Mouse (Mus musculus) embryonic facial prominence, embryonic 15.5 days (tissue): ENCODE data around the gene Cep19. TPM values are rescaled to one million over a fixed set of nuclear protein-coding genes. Genes with fewer than 3 reads are reported as not detected.
A peak's percentile ranks its signal among the peaks of the same experiment; 100 is the strongest.

Experiments used
- ATAC-seq: fragments of 200-750 bp; cut with Nextera tagmentation; 2 replicates; pipeline ENCODE4 v1.8.0; 2017; ENCODE audit warnings: low read depth, moderate TSS enrichment; ENCODE audit not compliant: insufficient number of reproducible peaks, low FRiP score, low TSS enrichment
- H3K27ac ChIP-seq: fragments of 300-500 bp; sonication (generic); replicated peaks from 2 replicates; pipeline ENCODE4 v1.5.1; 2015; ENCODE audit warnings: mild to moderate bottlenecking, inconsistent platforms
- H3K27me3 ChIP-seq: fragments of 300-500 bp; sonication (generic); 2 replicates; pipeline ENCODE4 v1.6.1; 2015; ENCODE audit warnings: inconsistent platforms
- H3K36me3 ChIP-seq: fragments of 300-500 bp; sonication (generic); 2 replicates; pipeline ENCODE4 v1.6.1; 2015; ENCODE audit warnings: mild to moderate bottlenecking, inconsistent platforms
- H3K4me1 ChIP-seq: fragments of 300-500 bp; sonication (generic); 2 replicates; pipeline ENCODE4 v1.6.1; 2015; ENCODE audit warnings: inconsistent platforms
- H3K4me2 ChIP-seq: fragments of 300-500 bp; sonication (generic); replicated peaks from 2 replicates; pipeline ENCODE4 v1.6.1; 2015; ENCODE audit warnings: mild to moderate bottlenecking, inconsistent platforms
- H3K4me3 ChIP-seq: fragments of 300-500 bp; sonication (generic); replicated peaks from 2 replicates; pipeline ENCODE4 v1.5.1; 2015; ENCODE audit warnings: mild to moderate bottlenecking, inconsistent platforms
- H3K9ac ChIP-seq: fragments of 300-500 bp; sonication (generic); 2 replicates; pipeline ENCODE4 v1.6.1; 2015; ENCODE audit warnings: inconsistent platforms
- H3K9me3 ChIP-seq: fragments of 300-500 bp; sonication (generic); replicated peaks from 2 replicates; pipeline ENCODE4 v1.6.1; 2016; ENCODE audit warnings: inconsistent platforms
- WGBS: fragments of 180-500 bp; shearing (Covaris S2); methylation state at CpG from one replicate; pipeline ENCODE4 v1.1.7; 2015; 5-methylcytosine and 5-hydroxymethylcytosine counted together
- polyA plus RNA-seq: library from polyadenylated mRNA; unstranded; fragments of >200 nt; fragmentation: Nextera tagmentation; extraction: Ambion mirVana; gene quantifications from 2 replicates; pipeline ENCODE4 v1.2.1, GENCODE M21; 2015

Cep19 gene
- polyA plus RNA-seq, 1 experiment from 2014 or later: 29.9 TPM

DNA sequence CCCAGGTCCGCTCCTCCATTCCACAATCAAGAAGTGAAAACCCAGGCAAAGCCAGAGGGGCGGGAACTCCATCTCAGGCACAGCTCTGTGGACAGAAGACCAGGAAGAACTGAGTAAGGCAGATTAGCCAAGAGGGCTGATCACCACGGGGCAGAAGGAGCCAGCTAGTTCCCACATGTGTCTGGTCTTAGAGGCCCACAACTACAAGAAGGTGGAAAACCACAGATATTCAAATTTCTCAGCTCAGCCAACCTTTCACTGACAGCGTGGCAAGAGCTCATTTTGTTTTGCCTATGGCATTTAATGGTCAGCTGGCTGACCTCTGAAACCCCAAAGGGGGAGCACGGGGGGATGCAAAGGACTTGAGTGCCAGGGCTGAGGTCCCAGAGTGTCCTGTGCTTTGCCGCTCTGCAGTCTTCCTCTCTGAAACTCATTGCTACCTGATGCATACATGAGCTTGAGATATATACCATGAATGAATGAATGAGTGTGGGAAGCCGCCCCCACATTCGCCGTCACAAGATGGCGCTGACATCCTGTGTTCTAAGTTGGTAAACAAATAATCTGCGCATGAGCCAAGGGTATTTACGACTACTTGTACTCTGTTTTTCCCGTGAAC is 48.1 kb downstream of the Cep19 start:
- Histone ChIP-seq H3K9me3 (0 out of 2 replicates have a peak, but pooled peaks cover 7% of the 10 kb centered on the region), H3K36me3 (peaks cover 18% of the 10 kb centered on the region), H3K27ac (no peak overlapping the region), H3K9ac (no peak overlapping the region), H3K27me3 (no peaks in the 10 kb centered on the region), H3K4me2 (0 out of 2 replicates have a peak overlapping the region, but pooled peaks have one; percentile 12), H3K4me1 (no peaks in the 10 kb centered on the region), H3K4me3 (no peak overlapping the region; the same call in 1 of the 2 replicates)
- 61% methylated on average over 12 of the region's 13 CpGs for WGBS
- no peak for ATAC-seq

DNA sequence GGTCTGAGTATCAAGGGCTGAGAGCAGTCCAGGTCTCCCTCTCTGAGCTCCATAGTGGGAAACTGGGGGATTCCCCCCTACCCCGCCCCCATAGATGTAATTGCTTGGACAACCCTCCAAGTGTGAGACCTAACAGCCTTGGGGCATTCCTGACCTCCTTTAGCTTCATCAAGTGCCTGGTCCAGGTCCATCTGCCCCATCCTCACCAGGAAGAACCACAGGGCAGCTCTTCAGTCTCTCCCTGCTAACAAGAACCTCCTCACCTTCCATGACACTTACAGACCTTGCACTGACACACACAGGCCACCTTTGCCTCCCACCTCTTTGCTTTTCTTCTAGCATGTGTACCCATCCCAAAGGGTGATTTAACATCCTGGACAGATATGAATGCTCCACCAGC is 54.4 kb downstream of the Cep19 start:
- Histone ChIP-seq H3K27ac (no peak overlapping the region), H3K36me3 (no peaks in the 10 kb centered on the region), H3K27me3 (no peaks in the 10 kb centered on the region), H3K9ac (no peak overlapping the region), H3K4me1 (no peaks in the 10 kb centered on the region), H3K4me2 (no peak overlapping the region), H3K4me3 (no peak overlapping the region), H3K9me3 (no peaks in the 10 kb centered on the region)
- 78% methylated on average over 1 of the region's 1 CpGs for WGBS
- ATAC-seq: no peak

DNA sequence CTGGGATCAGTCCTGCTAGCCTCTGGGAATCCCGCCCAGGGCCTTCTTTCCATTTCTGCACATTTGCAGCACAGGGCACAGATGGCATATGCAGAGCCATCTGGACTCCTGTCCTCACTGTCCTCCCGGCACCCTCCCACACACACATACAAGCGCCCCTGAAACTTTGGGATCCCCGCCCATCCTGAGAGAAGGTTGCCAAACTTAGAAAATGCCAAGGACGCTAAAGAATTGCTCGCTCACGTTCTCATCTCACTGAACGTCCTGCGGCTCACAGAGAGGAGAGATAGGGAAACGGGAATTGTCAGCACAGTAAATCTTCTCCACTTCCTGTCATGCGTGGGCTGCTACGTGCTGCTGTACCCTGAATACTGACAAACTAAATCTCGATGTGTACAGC is 54.8 kb downstream of the Cep19 start:
- H3K9me3 ChIP-seq: no peaks in the 10 kb centered on the region
- no peaks in the 10 kb centered on the region for H3K36me3 ChIP-seq
- H3K4me3 ChIP-seq: no peak overlapping the region
- H3K4me1 ChIP-seq: no peaks in the 10 kb centered on the region
- H3K27me3 ChIP-seq: no peaks in the 10 kb centered on the region
- H3K27ac ChIP-seq: no peak overlapping the region
- 70% methylated on average over 13 of the region's 13 CpGs for WGBS
- H3K9ac ChIP-seq: no peak overlapping the region
- H3K4me2 ChIP-seq: no peak overlapping the region
- ATAC-seq: no peak

DNA sequence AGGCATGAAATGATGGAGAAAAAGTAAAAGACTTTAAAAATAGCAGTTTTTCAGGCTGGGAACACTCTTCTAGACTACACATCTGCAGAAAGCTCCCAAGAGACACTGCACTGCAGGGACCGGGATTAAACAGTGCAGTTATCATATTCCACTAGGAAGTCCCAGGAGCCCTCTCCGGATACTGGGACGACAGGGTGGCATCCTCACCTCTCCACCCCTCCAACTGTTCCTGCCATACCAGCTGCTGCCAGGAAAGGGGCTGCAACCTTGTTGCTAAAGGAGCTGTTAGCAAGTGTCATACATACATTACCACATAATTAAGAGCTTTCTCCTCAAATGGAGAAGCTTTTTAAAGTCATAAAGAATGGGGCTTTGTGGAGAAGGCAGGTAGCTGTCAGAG is 57.1 kb downstream of the Cep19 start:
- no peaks in the 10 kb centered on the region for H3K9me3 ChIP-seq
- H3K27me3 ChIP-seq: no peaks in the 10 kb centered on the region
- H3K36me3 ChIP-seq: no peaks in the 10 kb centered on the region
- H3K9ac ChIP-seq: no peak overlapping the region
- 45% methylated on average over 3 of the region's 3 CpGs for WGBS
- no peak overlapping the region for H3K4me2 ChIP-seq
- H3K27ac ChIP-seq: no peak overlapping the region
- no peak overlapping the region for H3K4me3 ChIP-seq
- no peaks in the 10 kb centered on the region for H3K4me1 ChIP-seq
- ATAC-seq: no peak

DNA sequence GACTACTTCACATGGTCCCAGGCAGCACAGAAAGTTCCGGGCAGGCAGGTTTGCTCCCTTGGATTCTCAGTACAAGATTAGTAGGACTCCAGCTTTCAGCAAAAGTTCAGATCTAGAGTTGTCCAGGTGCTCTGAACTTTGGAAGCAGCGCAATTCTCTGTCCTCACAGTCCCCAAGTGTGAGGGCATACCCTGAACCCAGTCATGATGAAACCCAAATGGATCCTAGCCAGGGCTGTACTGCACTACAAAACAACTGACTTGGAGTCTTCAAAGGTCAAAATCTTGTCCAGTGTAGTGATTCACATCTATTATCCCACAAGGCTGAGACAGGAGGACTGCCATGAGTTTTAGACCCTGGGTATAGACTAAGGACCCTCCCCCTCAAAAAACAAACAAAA is 57.8 kb downstream of the Cep19 start:
- no peaks in the 10 kb centered on the region for H3K27me3 ChIP-seq

More for the DNA sequence above, 57.8 kb downstream of the Cep19 start:
- H3K4me1 ChIP-seq: no peaks in the 10 kb centered on the region
- H3K36me3 ChIP-seq: no peaks in the 10 kb centered on the region
- 85% methylated on average over 2 of the region's 2 CpGs for WGBS
- H3K4me2 ChIP-seq: no peak overlapping the region
- no peak overlapping the region for H3K27ac ChIP-seq
- H3K4me3 ChIP-seq: no peak overlapping the region
- H3K9me3 ChIP-seq: no peaks in the 10 kb centered on the region
- no peak overlapping the region for H3K9ac ChIP-seq
- no peak for ATAC-seq

Other genes with a start within 250 kb of the Cep19 start
- 3.5 and 5.2 TPM in 2 replicates for gene Meltf, start 221.0 kb upstream of the Cep19 start, polyA plus RNA-seq
- gene Pigz, start 165.9 kb upstream of the Cep19 start, polyA plus RNA-seq: 0.70 and 1.4 TPM in 2 replicates
- 86.1 and 91.7 TPM in 2 replicates for gene 0610012G03Rik, start 151.3 kb upstream of the Cep19 start, polyA plus RNA-seq
- gene Ncbp2, start 151.3 kb upstream of the Cep19 start, polyA plus RNA-seq: 112 and 116 TPM in 2 replicates
- 12.4 and 13.0 TPM in 2 replicates for gene Senp5, start 96.5 kb upstream of the Cep19 start, polyA plus RNA-seq
- 31.6 and 34.7 TPM in 2 replicates for gene Pak2, start 20.5 kb upstream of the Cep19 start, polyA plus RNA-seq
- 87.5 and 90.5 TPM in 2 replicates for gene Pigx, start 60 bp upstream of the Cep19 start, polyA plus RNA-seq
- gene Nrros, start 65.8 kb downstream of the Cep19 start, polyA plus RNA-seq: 21.1 and 23.6 TPM in 2 replicates
- 0.23 and 0.30 TPM in 2 replicates for gene Bex6, start 80.0 kb downstream of the Cep19 start, polyA plus RNA-seq
- 14.6 and 15.6 TPM in 2 replicates for gene Fbxo45, start 147.4 kb downstream of the Cep19 start, polyA plus RNA-seq
- gene Wdr53, start 147.4 kb downstream of the Cep19 start, polyA plus RNA-seq: 19.6 and 20.8 TPM in 2 replicates
- 0.15 TPM in 1 of 2 replicates, not detected in the other for gene Smco1, start 171.7 kb downstream of the Cep19 start, polyA plus RNA-seq
- gene Rnf168, start 177.7 kb downstream of the Cep19 start, polyA plus RNA-seq: 28.9 and 34.5 TPM in 2 replicates
- gene Ubxn7, start 232.5 kb downstream of the Cep19 start, polyA plus RNA-seq: 22.7 and 25.7 TPM in 2 replicates